Mouse (Mus musculus): ENCODE data around the gene Gm17387.
A peak's percentile ranks its signal among the peaks of the same experiment; 100 is the strongest.

Gm17387 gene

GRCm38 (mm10) chr7:141072017-141072745 lies 43.2 kb downstream of the Gm17387 start:
- DNase-seq (ENCODE audit: low spot score in 2 of 2), result no peak

- DNase-seq (ENCODE audit: low spot score in 2 of 2), result peak in 1 of 2 experiments; percentile 39
These were observed 44.9 kb downstream of the Gm17387 start for GRCm38 (mm10) chr7:141073782-141074181.

- DNase-seq (ENCODE audit: low spot score in 2 of 2), result no peak
These were observed 48.9 kb downstream of the Gm17387 start, which contains the start of gene Pkp3 for GRCm38 (mm10) chr7:141077841-141078240. Gene Pkp3 (plus strand): TSS chr7:141078218.

- no peak for DNase-seq (ENCODE audit: low spot score in 2 of 2)
These were observed 49.9 kb downstream of the Gm17387 start for GRCm38 (mm10) chr7:141078876-141079275.
